Mouse (Mus musculus) cerebellum, adult 11-12 months (tissue): Measurements from ENCODE around the gene March8.

Source experiments
- DNase-seq: peaks from one replicate; pipeline ENCODE4 v3.0.0; 2022

Gene March8

DNA sequence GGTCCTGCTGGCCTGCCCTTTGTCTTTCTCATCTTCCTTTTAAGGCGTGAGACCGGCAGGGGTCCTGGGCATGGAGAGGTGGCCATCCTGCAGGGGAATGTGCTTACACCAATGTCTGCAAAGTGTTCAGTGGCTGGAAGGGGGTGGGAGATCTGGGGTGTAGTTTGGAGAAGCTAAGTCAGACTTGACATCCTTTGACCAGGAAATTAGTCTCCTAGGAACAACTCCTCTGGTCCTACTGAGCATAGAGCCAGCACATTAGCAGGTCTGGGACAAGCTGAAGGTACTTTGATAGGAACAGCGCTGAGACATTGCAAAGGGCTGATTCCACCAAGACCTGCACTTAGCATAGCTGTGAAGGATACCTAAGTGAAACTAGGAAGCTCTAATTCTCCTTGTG lies 73.9 kb downstream of the March8 start:
- DNase-seq = no peak

DNA sequence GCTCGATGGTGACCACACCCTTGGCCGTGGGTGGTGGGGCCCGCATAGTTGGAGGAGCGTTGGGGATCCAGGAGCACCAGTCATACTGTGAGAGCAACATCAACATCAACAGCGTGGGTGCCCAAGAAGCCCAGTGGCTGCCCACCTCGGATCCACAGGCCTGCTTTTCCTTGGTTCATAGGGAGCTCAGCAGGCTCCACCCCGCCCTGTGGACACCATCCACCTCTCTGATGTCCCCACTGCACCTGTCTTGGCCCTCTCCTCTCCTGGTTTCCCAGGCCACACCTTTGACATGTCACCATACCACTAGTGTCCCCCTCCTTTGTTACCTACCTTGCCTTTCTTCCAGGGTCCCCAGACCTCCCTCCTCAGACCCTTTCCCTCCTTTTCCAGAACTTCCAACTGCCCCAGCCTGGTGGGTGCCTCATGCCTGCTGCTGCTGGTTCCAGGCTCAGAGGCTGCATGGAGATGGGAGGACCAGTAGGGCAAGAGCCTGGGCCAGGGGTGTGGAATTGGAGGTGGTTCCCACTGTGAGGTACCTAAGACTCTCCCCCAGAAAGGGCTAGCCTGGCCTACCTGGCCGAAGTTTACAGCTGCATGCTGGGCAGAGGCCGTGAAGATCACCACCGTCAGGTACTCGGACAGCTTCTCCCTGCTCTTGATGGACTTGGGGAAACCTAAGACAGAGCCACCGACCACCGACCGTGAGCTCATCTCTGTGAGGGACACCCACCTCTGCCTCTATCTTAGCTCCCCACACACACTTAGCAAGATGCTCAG lies 74.9 kb downstream of the March8 start:
- DNase-seq = no peak

DNA sequence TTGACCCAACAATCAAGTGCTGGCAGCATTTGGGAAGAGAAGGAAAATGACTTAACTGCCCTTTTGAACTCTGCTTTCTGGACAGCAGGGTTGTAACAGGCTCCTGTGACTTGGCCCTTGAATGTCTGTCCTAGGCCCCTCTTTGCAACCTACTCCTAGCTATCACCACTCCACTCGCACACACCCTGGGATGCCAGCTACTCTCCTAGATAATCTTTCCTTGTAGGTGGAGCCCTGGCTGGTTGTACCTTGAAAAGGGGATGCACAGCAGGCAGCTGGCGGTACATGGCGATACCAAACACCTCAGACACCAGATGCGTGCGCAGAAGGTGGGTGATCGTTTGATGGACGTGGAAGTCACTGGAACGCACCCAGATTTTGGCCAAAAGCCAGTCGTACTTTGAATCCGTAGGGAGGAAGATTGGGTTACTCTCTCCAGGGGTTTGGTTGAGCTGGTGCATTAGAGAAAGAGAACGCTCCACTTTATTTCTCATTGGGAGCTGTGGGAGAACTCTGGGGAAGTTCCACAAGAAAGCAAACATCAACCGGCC lies 77.4 kb downstream of the March8 start:
- DNase-seq = no peak

DNA sequence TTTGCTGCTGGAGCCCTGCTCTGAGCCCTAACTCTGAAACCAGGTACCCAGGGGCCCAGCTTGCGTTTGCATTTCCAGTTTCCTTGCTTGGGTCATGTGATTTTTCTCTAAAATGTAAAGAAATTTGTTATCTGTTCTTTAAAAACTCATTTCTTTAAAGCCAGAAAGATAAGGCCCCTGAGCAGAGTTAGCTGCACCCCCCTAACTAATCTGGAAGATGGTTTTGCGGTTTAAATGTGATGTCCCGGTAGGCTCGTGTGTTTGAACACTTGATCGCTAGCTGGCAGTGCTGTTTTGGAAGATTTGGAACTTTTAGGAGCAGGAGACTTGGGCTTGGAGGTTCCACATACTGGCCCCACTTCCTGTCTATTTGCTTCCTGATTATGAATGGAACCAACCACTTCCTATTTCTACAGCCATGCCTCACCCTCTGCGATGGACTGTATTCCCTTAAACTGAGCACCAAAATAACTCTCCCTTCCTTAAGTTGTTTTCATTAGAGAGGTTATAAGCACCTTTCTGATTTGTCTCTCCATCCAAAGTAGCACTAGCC lies 78.3 kb downstream of the March8 start:
- DNase-seq = no peak

DNA sequence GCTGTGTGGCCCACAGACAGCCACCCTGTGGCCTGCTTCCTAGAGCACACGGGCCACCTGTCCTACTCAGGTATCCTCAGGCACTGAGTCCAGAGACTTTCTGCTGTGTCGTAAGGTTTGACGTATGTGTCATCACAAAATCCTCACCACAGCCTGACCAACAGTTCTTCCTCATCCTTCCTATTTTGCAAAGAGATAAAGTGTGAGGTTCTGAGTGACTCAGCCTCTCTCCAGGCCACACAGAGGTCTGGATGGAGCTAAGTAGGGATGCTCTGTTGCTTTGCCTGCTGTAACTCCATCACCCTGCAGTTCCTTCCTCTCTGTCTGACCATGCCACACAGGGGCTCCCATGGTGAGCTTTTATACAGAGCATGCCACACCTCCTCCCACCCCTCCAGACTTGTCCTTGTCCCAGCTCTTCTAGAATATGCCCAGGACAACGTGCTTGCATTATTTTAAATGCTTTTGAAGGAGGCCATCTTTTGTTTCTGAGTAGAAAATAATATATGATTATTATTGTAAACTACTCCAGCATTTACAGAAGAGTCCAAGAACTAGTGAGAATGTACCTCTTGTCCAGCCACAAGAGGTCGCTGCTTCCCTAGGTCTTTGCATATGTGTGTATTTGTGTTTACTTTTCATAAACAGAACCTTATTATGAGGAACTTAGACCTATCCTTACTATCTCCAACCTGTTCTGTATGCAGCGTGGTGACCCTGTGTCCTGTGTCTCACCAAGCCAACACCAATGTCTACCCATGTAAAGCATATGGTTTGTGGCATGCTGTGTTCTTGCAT lies 79.9 kb downstream of the March8 start:
- no peak for DNase-seq

DNA sequence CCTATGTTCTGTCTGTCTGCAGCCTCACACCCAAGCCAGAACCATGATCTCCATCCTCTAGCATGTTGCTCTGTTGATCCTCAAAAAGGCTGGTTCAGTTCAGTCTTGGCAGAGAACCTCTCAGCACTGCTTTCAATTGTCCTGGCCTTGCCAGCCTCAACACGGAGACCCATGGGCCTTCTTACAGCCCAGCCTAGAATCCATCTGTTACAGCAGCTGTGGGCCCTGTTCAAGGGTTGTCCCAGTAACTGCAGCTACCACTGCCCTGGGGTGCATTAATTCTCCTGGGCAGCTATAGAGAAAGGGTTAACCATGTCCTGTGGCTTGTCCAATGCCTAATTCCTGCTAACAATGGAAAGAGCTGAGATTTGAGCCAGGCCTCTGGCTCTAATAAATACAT lies 80.7 kb downstream of the March8 start:
- DNase-seq = no peak

DNA sequence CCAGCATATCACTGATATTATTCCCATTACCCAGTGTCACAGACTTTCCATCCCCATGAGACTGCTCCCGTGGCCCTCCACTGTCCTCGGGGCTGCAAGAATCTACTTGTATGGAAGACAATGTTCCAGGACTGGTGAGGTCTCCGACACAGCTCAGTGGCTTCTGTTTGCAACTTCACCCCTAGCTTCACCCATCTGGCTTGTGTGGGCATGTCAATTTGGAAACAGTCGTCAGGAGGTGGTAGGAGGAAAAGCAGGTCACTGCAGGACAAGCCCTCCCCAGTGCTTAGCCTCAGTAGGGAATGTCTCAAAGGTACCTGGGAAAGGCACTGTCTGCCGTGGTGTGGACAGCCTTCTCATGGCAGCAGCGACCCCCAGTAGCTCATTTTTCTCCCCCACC lies 81.9 kb downstream of the March8 start:
- no peak for DNase-seq

DNA sequence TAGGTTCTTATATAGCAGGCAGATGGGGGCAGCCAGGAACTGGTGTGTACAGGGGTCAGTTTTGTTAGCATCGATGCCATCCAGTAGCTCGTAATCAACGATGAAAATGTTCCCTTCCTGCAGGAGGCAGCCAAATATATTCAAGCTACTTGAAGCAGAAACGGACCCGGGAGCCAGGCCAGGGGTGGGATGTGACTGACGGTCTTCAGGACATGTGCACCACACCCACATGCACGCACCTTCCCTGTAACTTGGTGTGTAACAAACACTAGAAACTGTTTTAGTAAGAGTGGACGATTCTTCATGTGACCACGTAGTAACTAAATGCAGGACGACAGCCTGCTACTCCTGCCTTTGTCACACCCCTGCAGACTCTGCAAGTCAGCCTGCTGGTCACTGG lies 82.4 kb downstream of the March8 start:
- no peak for DNase-seq

DNA sequence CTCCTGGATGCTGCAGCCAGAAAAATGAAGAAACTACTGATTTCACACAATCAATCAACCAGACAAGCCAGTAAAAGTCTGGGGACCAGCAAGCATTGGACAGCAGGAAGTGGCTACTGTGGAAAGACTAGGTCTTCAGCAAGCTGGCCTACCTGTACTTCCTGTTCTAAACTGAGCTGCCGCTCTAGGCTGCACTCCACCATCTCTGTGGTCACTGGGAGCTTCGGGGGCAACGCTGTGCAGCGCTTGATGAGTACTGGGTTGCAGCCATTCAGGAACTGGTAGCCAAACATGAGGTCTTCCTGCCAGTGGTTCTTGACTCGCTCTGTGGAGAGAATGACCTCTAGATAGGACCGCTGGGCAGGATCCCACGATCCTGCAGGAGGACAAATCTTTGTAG lies 85.2 kb downstream of the March8 start:
- no peak for DNase-seq

DNA sequence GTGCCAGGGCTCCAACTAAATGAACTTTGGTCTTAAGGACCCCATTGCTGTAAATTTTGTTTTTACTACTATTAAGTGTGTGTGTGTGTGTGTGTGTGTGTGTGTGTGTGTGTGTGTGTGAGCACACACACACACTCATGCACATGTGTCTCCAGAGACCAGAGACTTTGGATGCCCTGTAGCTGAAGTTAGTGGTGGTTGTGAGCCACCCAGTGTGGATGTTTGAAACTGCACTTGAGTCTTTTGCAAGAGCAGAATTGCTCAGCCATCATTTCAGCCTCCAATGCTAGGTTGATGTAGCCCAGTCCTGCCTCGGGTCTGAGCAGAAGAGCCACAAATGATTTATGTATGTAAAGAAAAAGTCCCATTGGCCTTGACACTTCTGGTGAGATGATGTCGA lies 85.8 kb downstream of the March8 start:
- no peak for DNase-seq

DNA sequence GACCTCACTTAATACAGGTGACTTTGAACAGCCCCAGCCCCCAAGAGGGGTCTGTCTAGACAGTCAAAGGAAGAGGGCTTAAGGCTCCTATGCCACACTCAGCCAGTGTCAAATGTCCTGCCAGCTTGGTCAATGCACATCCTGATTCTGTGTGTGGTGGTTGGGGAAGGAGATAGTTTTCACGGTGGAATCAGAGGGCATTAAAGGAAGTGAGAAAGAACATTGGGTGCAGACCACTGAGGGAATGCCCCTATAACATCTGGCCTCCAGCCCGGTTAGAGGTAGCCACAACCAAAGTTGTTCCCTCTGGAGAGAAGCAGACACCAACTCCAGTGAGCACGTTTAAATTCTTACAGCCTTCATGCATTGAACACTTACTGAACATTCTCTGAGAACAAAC lies 89.7 kb downstream of the March8 start:
- DNase-seq = no peak

DNA sequence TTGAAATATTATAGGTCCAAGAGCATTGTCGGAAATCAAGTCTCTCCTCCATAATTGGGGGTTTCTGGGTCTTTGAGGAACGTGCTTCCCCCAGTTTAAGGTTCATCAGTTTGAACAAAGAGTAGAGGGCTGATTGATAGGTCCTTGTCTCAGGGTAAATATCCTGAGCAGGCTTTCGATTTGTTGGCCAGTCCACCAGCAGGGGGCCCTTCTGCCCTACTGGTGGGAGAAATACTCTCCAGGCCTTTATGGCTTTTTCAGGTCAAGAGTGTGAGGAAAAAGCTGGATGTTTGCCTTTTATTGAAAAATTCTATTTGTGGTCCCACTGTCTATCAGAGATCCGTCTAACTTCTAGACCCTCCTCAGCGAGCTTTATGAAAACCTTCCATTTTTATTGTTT lies 90.5 kb downstream of the March8 start:
- DNase-seq = no peak

DNA sequence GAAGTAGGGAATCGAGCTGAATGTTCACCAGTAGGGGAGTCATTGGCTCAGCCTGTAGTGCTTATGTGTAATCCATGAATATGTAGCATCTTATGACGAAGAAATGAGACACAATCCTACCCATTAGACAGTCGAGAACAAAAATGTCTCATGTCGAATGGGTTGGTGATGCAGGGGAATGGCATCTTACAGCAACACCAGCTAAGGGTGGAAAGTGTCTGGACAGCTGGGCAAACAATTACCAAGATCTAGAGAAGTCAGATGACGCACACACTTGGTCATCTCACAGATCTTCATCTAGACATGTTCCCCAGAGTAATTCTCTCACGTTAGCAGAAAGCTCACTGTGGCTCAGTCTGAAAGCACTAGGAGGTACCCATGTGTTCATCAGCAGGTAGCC lies 101.0 kb downstream of the March8 start:
- DNase-seq = no peak

DNA sequence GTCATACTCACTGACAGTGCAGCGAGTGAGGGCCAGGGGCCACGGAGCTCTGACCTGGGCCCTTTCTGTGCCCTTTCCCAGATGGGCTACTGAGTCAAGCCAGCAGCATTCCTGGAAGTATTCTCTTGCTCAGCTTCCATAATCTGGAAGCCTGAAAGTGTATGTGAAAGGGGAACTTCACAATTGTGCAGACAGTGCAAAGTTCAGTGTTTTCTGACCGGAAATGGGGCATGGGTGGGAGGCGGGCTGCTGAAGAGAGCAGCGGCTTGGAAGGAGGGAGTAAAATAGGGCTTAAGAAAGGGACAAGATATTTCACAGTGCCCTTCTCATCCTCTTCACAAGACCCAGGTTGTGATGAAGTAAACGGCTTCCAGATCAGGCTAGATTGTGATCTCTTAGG lies 101.7 kb downstream of the March8 start:
- no peak for DNase-seq

DNA sequence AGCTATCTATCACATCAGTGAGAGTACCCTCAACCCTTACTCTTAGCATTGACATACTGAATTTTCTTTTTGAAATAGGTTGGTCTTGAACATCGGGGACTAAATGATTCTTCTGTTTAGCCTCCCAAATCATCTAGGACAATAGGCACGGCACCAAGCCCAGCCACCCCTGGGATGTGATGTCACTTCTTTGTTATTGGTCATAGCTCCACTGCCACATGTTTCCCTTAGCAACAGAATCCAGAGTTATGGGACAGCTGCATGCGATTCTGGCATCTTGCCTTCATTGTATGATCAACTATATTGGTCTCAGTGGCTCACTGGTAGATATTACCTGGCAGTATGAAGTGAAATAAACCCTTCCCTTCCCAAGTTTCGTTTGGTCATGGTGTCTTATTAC lies 102.6 kb downstream of the March8 start:
- DNase-seq = no peak

DNA sequence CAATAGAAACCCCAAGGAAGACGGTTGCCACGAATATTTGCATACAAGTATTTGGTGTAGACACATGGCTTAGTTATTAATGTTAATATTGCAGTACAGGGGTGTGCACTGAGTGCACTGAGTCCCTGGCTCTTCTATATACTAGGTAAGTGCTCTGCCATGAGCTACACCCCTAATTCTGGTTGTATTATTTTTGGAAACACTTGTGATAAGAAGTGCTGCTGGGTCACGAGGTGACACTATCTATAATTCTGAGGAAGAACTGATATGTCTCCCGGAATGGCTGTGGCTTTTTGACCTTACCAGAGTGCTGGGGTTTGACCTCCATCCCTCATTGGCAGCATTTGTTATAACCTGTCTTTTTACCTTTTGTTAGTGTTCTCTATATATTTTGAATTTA lies 103.0 kb downstream of the March8 start:
- DNase-seq = no peak

DNA sequence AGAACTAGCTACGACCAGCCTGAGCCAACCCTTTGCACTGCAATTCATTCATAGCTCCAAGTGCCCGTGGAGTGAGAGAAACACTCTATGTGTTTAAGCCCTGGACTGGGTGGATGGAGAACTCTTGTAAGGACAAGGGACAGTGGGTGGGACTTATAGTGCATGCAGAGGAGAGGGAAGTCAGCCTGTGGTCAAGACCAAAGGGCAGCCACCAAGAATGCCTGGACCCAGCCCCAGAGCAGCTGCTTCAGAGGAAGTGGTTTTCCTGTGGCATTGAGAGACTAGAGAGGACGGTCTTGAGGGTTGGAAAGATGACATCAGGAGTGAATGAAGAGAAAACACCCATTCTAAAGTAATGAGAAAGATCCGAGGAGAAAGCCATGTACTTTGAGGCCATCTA lies 118.0 kb downstream of the March8 start:
- DNase-seq = no peak

DNA sequence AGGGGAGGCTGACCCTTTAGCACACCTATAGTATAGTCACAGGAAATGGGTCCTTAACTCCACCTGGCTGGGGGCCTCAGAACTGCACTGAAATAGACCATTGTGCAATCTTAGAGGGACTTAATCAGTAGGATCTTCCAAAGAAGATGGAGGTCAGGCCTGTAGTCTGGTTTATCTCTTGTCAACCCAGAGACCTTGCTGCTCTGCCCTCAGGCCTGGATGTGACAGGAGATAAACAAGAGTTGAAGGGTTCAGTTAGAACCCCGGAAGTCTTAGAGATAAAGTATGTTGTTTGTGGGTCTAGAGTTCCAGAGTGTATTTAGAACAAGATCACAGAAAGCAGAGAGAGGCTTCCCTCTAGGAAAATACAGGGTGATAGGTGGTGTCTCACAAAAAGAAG lies 118.7 kb downstream of the March8 start:
- no peak for DNase-seq

DNA sequence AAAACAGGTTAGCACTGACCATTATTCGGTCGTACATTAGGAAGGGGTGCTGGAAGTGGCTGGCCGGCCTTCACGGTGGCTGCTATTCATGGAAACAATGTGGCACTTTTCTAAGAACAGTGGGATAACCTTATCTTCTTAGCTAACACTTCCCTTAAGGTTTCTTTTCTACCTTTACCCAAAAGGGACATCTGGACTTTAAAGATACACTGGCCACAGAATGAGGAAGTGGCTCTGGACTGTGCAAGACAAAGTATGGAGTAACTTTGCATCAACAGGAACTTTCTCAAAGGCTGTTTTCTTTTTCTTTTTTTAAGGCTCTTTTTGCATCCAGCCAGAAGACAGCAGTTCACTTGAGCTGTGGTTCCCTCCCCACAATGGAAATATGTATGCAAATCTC lies 120.9 kb downstream of the March8 start:
- DNase-seq = no peak
